Mouse (Mus musculus) hindbrain, embryonic 14.5 days (tissue): ENCODE measurements at regions not wholly inside any gene's neighbourhood (a gene's known extent, or its start where the extent isn't known, plus 50 kb on each side); places are given as distances from the start of the nearest gene placed in this dataset.

Experiments
- ATAC-seq: fragments of 200-750 bp; cut with Nextera tagmentation; 2 replicates; pipeline ENCODE4 v1.8.0; 2017; ENCODE audit warnings: moderate number of reproducible peaks, mild to moderate bottlenecking, moderate TSS enrichment, moderate library complexity; ENCODE audit not compliant: low FRiP score
- DNase-seq: peaks from one replicate; pipeline ENCODE4 v3.0.0-alpha.2; 2015; ENCODE audit warnings: low spot score
- H3K27ac ChIP-seq: fragments of 300-500 bp; sonication (generic); 2 replicates; pipeline ENCODE4 v1.5.1; 2014; ENCODE audit warnings: mild to moderate bottlenecking, moderate library complexity
- H3K27me3 ChIP-seq: fragments of 300-500 bp; sonication (generic); 2 replicates; pipeline ENCODE4 v1.6.1; 2014; ENCODE audit warnings: mild to moderate bottlenecking, low read length, mixed read lengths; ENCODE audit not compliant: control insufficient read depth, insufficient read depth
- H3K36me3 ChIP-seq: fragments of 300-500 bp; sonication (generic); replicated peaks from 2 replicates; pipeline ENCODE4 v1.6.1; 2014; ENCODE audit not compliant: control insufficient read depth, insufficient read depth
- H3K4me1 ChIP-seq: fragments of 300-500 bp; sonication (generic); replicated peaks from 2 replicates; pipeline ENCODE4 v1.6.1; 2014; ENCODE audit warnings: antibody characterized with exemption, low read length, mixed read lengths; ENCODE audit not compliant: control insufficient read depth, insufficient read depth
- H3K4me2 ChIP-seq: fragments of 300-500 bp; sonication (generic); replicated peaks from 2 replicates; pipeline ENCODE4 v1.6.1; 2014; ENCODE audit warnings: mild to moderate bottlenecking, moderate library complexity
- H3K4me3 ChIP-seq: fragments of 300-500 bp; sonication (generic); replicated peaks from 2 replicates; pipeline ENCODE4 v1.5.1; 2014; ENCODE audit warnings: mild to moderate bottlenecking, low read length
- H3K9ac ChIP-seq: fragments of 300-500 bp; sonication (generic); 2 replicates; pipeline ENCODE4 v1.6.1; 2014
- H3K9me3 ChIP-seq: fragments of 300-500 bp; sonication (generic); 2 replicates; pipeline ENCODE4 v1.6.1; 2016; ENCODE audit warnings: low read length; ENCODE audit not compliant: control insufficient read depth
- WGBS: fragments of 180-500 bp; shearing (Covaris S2); extraction: QIAGEN DNeasy Blood & Tissue Kit; methylation state at CpG from one replicate; pipeline ENCODE4 v1.1.7; 2014; 5-methylcytosine and 5-hydroxymethylcytosine counted together

- Histone ChIP-seq H3K27ac (no peak overlapping the region), H3K4me3 (no peak overlapping the region), H3K4me1 (no peaks in the 10 kb centered on the region), H3K9ac (no peak overlapping the region), H3K27me3 (no peaks in the 10 kb centered on the region), H3K9me3 (no peaks in the 10 kb centered on the region), H3K4me2 (no peak overlapping the region), H3K36me3 (no peaks in the 10 kb centered on the region)
- DNase-seq (no peak), ATAC-seq (no peak)
- 81% methylated on average over 6 of the region's 6 CpGs for WGBS
Measured at GRCm38 (mm10) chr14:76188105-76188645, 77.5 kb downstream of the Nufip1 start.

GRCm38 (mm10) chr14:76195324-76195723, 84.6 kb downstream of the Nufip1 start:
- no peak for DNase-seq
- Histone ChIP-seq H3K9ac (no peak overlapping the region), H3K27me3 (no peaks in the 10 kb centered on the region), H3K4me2 (no peak overlapping the region), H3K4me3 (no peak overlapping the region), H3K9me3 (no peaks in the 10 kb centered on the region), H3K36me3 (no peaks in the 10 kb centered on the region), H3K27ac (no peak overlapping the region), H3K4me1 (0 out of 2 replicates have a peak, but pooled peaks cover 3% of the 10 kb centered on the region)
- ATAC-seq: no peak
- WGBS: 69% methylated on average over 10 of the region's 10 CpGs

- 95% methylated on average over 2 of the region's 2 CpGs for WGBS
- Histone ChIP-seq H3K4me1 (0 out of 2 replicates have a peak, but pooled peaks cover 3% of the 10 kb centered on the region), H3K9ac (no peak overlapping the region), H3K4me3 (no peak overlapping the region), H3K27me3 (no peaks in the 10 kb centered on the region), H3K36me3 (no peaks in the 10 kb centered on the region), H3K27ac (no peak overlapping the region), H3K4me2 (no peak overlapping the region), H3K9me3 (no peaks in the 10 kb centered on the region)
- ATAC-seq (no peak), DNase-seq (no peak)
Measured at GRCm38 (mm10) chr14:76197357-76197756, 86.7 kb downstream of the Nufip1 start.

GRCm38 (mm10) chr14:76198406-76198805, 87.7 kb downstream of the Nufip1 start:
- Histone ChIP-seq H3K9ac (no peak overlapping the region), H3K36me3 (no peaks in the 10 kb centered on the region), H3K4me3 (no peak overlapping the region), H3K27ac (no peak overlapping the region), H3K27me3 (no peaks in the 10 kb centered on the region), H3K9me3 (no peaks in the 10 kb centered on the region), H3K4me1 (0 out of 2 replicates have a peak, but pooled peaks cover 3% of the 10 kb centered on the region), H3K4me2 (no peak overlapping the region)
- WGBS: 58% methylated on average over 5 of the region's 5 CpGs
- DNase-seq (no peak), ATAC-seq (no peak)

GRCm38 (mm10) chr14:76202595-76202994, 91.9 kb downstream of the Nufip1 start:
- H3K4me3 ChIP-seq: no peak overlapping the region
- ATAC-seq (no peak), DNase-seq (no peak)
- no peak overlapping the region for H3K4me2 ChIP-seq
- 91% methylated on average over 4 of the region's 4 CpGs for WGBS
- H3K9ac ChIP-seq: no peak overlapping the region
- H3K27me3 ChIP-seq: no peaks in the 10 kb centered on the region
- H3K27ac ChIP-seq: no peak overlapping the region
- no peaks in the 10 kb centered on the region for H3K9me3 ChIP-seq
- H3K36me3 ChIP-seq: no peaks in the 10 kb centered on the region
- H3K4me1 ChIP-seq: no peaks in the 10 kb centered on the region

GRCm38 (mm10) chr14:76203135-76203534, 92.4 kb downstream of the Nufip1 start:
- H3K27me3 ChIP-seq: no peaks in the 10 kb centered on the region
- H3K4me1 ChIP-seq: no peaks in the 10 kb centered on the region
- no peak overlapping the region for H3K9ac ChIP-seq
- no peak for DNase-seq
- no peak overlapping the region for H3K27ac ChIP-seq
- 80% methylated on average over 1 of the region's 1 CpGs for WGBS
- ATAC-seq: no peak
- H3K9me3 ChIP-seq: no peaks in the 10 kb centered on the region
- no peak overlapping the region for H3K4me3 ChIP-seq
- H3K4me2 ChIP-seq: no peak overlapping the region
- no peaks in the 10 kb centered on the region for H3K36me3 ChIP-seq

- DNase-seq (no peak), ATAC-seq (no peak)
- Histone ChIP-seq H3K36me3 (no peaks in the 10 kb centered on the region), H3K27ac (no peak overlapping the region), H3K4me3 (no peak overlapping the region), H3K27me3 (no peaks in the 10 kb centered on the region), H3K9ac (no peak overlapping the region), H3K4me1 (0 out of 2 replicates have a peak, but pooled peaks cover 2% of the 10 kb centered on the region), H3K4me2 (no peak overlapping the region), H3K9me3 (0 out of 2 replicates have a peak, but pooled peaks cover 4% of the 10 kb centered on the region)
- 84% methylated on average over 12 of the region's 12 CpGs for WGBS
Measured at GRCm38 (mm10) chr14:76216446-76217177, 105.9 kb downstream of the Nufip1 start.

- DNase-seq (no peak), ATAC-seq (no peak)
- Histone ChIP-seq H3K27ac (no peak overlapping the region), H3K9me3 (0 out of 2 replicates have a peak, but pooled peaks cover 4% of the 10 kb centered on the region), H3K27me3 (no peaks in the 10 kb centered on the region), H3K4me2 (no peak overlapping the region), H3K4me3 (no peak overlapping the region), H3K4me1 (0 out of 2 replicates have a peak, but pooled peaks cover 7% of the 10 kb centered on the region), H3K36me3 (no peaks in the 10 kb centered on the region), H3K9ac (no peak overlapping the region)
- 84% methylated on average over 9 of the region's 9 CpGs for whole genome bisulfite sequencing
Measured at GRCm38 (mm10) chr14:76217178-76217500, 106.4 kb downstream of the Nufip1 start.

- ATAC-seq (no peak), DNase-seq (no peak)
- Histone ChIP-seq H3K9me3 (0 out of 2 replicates have a peak, but pooled peaks cover 4% of the 10 kb centered on the region), H3K27ac (no peak overlapping the region), H3K4me2 (no peak overlapping the region), H3K9ac (no peak overlapping the region), H3K36me3 (no peaks in the 10 kb centered on the region), H3K4me1 (peaks cover 9% of the 10 kb centered on the region; the same call in 1 of the 2 replicates), H3K27me3 (no peaks in the 10 kb centered on the region), H3K4me3 (no peak overlapping the region)
- WGBS: 89% methylated on average over 8 of the region's 8 CpGs
Measured at GRCm38 (mm10) chr14:76217571-76218256, 107.0 kb downstream of the Nufip1 start.
